Mouse (Mus musculus) stomach, postnatal 0 days (tissue): ENCODE measurements around the gene Npas2.

Experiments
- CTCF ChIP-seq: IDR thresholded peaks from 2 replicates; pipeline ENCODE4 v1.5.1; 2016; ENCODE audit warnings: antibody characterized with exemption, low read depth, mild to moderate bottlenecking, moderate library complexity
- EP300 ChIP-seq: optimal IDR thresholded peaks from 2 replicates; pipeline ENCODE3; 2016; ENCODE audit warnings: antibody characterized with exemption

DNA sequence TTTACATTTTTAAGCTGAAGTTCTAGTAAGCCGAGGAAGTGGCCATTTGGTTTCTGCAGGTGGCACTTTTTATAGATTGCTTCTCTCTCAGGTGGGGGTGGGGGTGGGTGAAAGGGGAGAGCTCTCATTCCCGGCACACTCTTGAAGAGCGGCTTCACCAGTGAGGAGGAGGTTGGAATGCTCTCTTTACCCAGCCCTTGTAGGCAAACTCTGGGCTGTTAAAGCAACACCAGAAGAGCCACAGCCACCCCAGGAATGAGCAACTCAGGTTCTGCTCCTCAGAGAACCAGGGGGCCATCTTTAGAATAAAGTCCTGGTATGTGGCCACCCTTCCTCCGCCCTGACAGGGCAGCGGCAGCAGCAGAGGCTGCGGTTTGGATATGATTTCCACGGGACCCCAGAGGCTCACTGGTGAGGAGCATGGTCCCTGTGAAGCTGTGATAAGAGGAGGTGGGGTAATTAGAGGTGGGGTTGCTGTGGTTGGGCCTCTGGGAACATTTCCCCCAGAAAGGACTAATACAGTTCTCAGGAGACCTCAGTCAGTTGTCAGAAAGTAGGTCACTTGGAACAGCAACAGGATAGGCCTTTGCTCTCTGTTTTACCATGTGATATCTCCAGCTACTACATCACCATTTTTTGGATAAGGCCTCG lies 199.8 kb downstream of the Npas2 start:
- no peak for TF ChIP-seq CTCF
- no peak for TF ChIP-seq EP300
